Mouse (Mus musculus) erythroblast, embryonic 14.5 days (primary cell): Measurements from ENCODE around the gene Ddx42.

Source experiments
- GATA1 ChIP-seq: IDR thresholded peaks from 2 replicates; pipeline ENCODE4 v1.6.1; 2012; ENCODE audit warnings: low read length, inconsistent platforms, mixed read lengths
- TAL1 ChIP-seq: IDR thresholded peaks from 3 replicates; pipeline ENCODE4 v1.6.1; 2012; ENCODE audit warnings: low read length, inconsistent platforms, mixed read lengths

GRCm38 (mm10) chr11:106254767-106255166 is 38.0 kb downstream of the Ddx42 start:
- no peak for TF ChIP-seq GATA1
- no peak for TF ChIP-seq TAL1
